Mouse (Mus musculus) lung, postnatal 0 days (tissue): ENCODE measurements around the gene Tmem88b.

ENCODE experiments used
- CTCF ChIP-seq: IDR thresholded peaks from 2 replicates; pipeline ENCODE4 v1.5.1; 2016; ENCODE audit warnings: antibody characterized with exemption, mild to moderate bottlenecking
- EP300 ChIP-seq: IDR thresholded peaks from 2 replicates; pipeline ENCODE4 v1.6.1; 2016; ENCODE audit warnings: antibody characterized with exemption, mild to moderate bottlenecking, control low read depth

GRCm38 (mm10) chr4:155833234-155833633, 47.6 kb upstream of the Tmem88b start:
- TF ChIP-seq CTCF (no peak), EP300 (no peak)
